In genomic region chr12:30578019-30578418, GRCm38 (mm10) we compare ENCODE assay signal across 9 mouse cellular contexts. TPM values are rescaled to one million over a fixed set of nuclear protein-coding genes. Genes with fewer than 3 reads are reported as not detected.
A peak's percentile ranks its signal among the peaks of the same experiment; 100 is the strongest.
DNase-seq lines count a peak whose midpoint lies in the region; TF ChIP-seq lines count a peak whose summit lies in the region.
"Had no signal": no experiment of that assay in that cellular context is flagged by ENCODE, and none has a peak within 500 bp of the region (broad histone marks: within the 10 kb centered on the region; RNA-seq: fewer than 3 reads in every experiment).

No protein-coding gene starts in this region.

- H3K4me3 ChIP-seq in heart, adult 2 months: no peak overlapping the region
- no peak overlapping the region for H3K4me3 ChIP-seq in heart, embryonic 10.5 days
- H3K4me3 ChIP-seq: liver, embryonic 15.5 days had no signal

- intact Hi-C loops in heart, adult 2 months (cut with DNase I): loop anchor here (1.0 to 5.0 kb wide), 3 partner anchors 381 to 528 kb away; no protein-coding TSS in a partner anchor
- intact Hi-C loops in gastrocnemius, postnatal 14 days (cut with DNase I; ENCODE audit: low total_unique reads): loop anchor here (10.0 kb wide), 1 partner anchor 203 kb away; the partner anchor contains the start of gene Sntg2

- no peaks in the 10 kb centered on the region for H3K79me2 ChIP-seq in heart, adult 2 months (replicated peaks; ENCODE audit: control insufficient read depth, insufficient read depth, low read length)

- DNase-seq in heart, adult 2 months: peak; percentile 39 to 46
- no peak for DNase-seq in heart, embryonic 10.5 days (ENCODE audit: low spot score)
- peak; percentile 51 for DNase-seq in MEL-GATA-1-ER (ENCODE audit: extremely low read depth, low read depth)
- DNase-seq in cerebellum, postnatal 14 days: peak; percentile 86 to 87
- DNase-seq in gastrocnemius, postnatal 14 days: peak; percentile 43
- peak; percentile 74 to 79 for DNase-seq in kidney, postnatal 4 days
- peak; percentile 75 for DNase-seq in lung, postnatal 14 days
- peak; percentile 74 to 86 for DNase-seq in right cerebral cortex, postnatal 10 days (ENCODE audit: low spot score in 2 of 2)

- no peaks in the 10 kb centered on the region; the same call in 1 of the 2 replicates for H3K4me1 ChIP-seq in heart, adult 2 months (ENCODE audit: control insufficient read depth, insufficient read depth, low read length)
- no peaks in the 10 kb centered on the region for H3K4me1 ChIP-seq in heart, embryonic 10.5 days
- H3K4me1 ChIP-seq: liver, embryonic 15.5 days had no signal

- no peaks in the 10 kb centered on the region; the same call in 1 of the 2 replicates for H3K27me3 ChIP-seq in heart, adult 2 months (ENCODE audit: control insufficient read depth, insufficient read depth, low read length)
- H3K27me3 ChIP-seq in heart, embryonic 10.5 days (ENCODE audit: insufficient read depth, poor library complexity, severe bottlenecking): no peaks in the 10 kb centered on the region
- H3K27me3 ChIP-seq: liver, embryonic 15.5 days had no signal

- H3K36me3 ChIP-seq in heart, adult 2 months (ENCODE audit: control insufficient read depth, insufficient read depth, low read length): no peaks in the 10 kb centered on the region
- no peaks in the 10 kb centered on the region for H3K36me3 ChIP-seq in heart, embryonic 10.5 days
- H3K36me3 ChIP-seq: liver, embryonic 15.5 days had no signal

- no peak overlapping the region for H3K27ac ChIP-seq in heart, adult 2 months
- H3K27ac ChIP-seq in heart, embryonic 10.5 days: no peak overlapping the region
- H3K27ac ChIP-seq: liver, embryonic 15.5 days had no signal

- H3K9me3 ChIP-seq in heart, embryonic 10.5 days: no peaks in the 10 kb centered on the region
- H3K9me3 ChIP-seq: liver, embryonic 15.5 days had no signal

- no peak overlapping the region for H3K9ac ChIP-seq in heart, adult 2 months (ENCODE audit: low read depth, low read length)
- H3K9ac ChIP-seq: liver, embryonic 15.5 days had no signal

- 0 out of 2 replicates have a peak, but pooled peaks have one; percentile 49 for TF ChIP-seq EP300 in heart, adult 2 months (IDR thresholded peaks at IDR 0.05; ENCODE audit: insufficient read depth, low read depth, low read length)

- WGBS in heart, adult 2 months: 3% methylated on average over 5 of the region's 5 CpGs
- 16% methylated on average over 5 of the region's 5 CpGs for WGBS in heart, embryonic 10.5 days

- no peak for TF ChIP-seq POLR2A in heart, adult 2 months (IDR thresholded peaks at IDR 0.05; ENCODE audit: insufficient read depth, low read depth, low read length)

- TF ChIP-seq CTCF in heart, adult 2 months (IDR thresholded peaks at IDR 0.05): peak; percentile 94

RNA-seq across cellular contexts. Expression of gene Tmem18, which starts 6.2 kb away (rescaled TPM):
- total RNA-seq in heart, adult 2 months (2021): 1 to 10 TPM; 9.0 to 9.4 TPM
- polyA plus RNA-seq in heart, adult 2 months (2012; rRNA removed): 7.9 and 13.2 TPM in 2 replicates
- polyA plus RNA-seq in heart, embryonic 10.5 days (2016; fragmentation: Nextera tagmentation; extraction: Ambion mirVana): 15.3 and 15.6 TPM in 2 replicates
- 1 to 10 TPM; 7.0 to 7.2 TPM for total RNA-seq in gastrocnemius, postnatal 14 days (2021)
